Mouse (Mus musculus) A20 (cell line): ENCODE measurements at regions not wholly inside any gene's neighbourhood (a gene's known extent, or its start where the extent isn't known, plus 50 kb on each side); places are given as distances from the start of the nearest gene placed in this dataset.
A peak's percentile ranks its signal among the peaks of the same experiment; 100 is the strongest.

Source experiments
- DNase-seq: peaks from one replicate; pipeline ENCODE4 v3.0.0-alpha.2; 2011; ENCODE audit warnings: low read depth, low spot score

DNA sequence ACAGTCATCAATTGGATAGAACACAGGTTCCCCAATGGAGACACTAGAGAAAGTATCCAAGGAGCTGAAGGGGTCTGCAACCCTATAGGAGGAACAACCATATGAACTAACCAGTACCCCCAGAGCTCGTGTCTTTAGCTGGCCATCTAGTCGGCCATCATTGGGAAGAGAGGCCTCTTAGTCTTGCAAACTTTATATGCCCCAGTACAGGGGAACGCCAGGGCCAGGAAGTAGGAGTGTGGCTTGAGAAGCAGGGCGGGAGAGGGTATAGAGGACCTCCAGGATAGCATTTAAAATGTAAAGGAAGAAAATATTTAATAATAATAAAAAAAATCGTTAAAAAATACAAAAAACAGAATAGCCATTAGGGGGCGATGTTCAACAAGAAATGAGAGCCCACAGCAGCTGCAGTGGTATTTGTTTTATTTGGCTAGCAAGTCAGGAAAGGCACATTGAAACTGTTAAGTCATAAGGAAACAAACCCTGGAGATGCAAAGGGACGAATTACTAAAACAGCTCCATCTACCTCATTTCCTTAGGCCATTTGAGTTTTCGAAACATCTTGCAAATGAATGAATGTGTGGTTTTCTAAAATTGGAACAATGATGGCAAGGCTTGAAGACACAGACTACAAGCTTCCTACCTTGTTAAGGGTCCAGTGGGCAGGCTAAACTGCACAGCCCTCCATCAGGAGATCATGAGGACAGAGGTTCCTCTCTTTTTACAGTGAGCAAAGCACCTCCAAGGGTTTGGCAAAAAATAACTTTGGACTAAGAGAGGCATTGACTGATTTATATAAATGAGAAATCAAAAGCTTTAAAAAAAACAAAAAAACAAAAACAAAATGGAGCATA, 350.7 kb upstream of the Rasa1 start:
- DNase-seq: peak; percentile 66

DNA sequence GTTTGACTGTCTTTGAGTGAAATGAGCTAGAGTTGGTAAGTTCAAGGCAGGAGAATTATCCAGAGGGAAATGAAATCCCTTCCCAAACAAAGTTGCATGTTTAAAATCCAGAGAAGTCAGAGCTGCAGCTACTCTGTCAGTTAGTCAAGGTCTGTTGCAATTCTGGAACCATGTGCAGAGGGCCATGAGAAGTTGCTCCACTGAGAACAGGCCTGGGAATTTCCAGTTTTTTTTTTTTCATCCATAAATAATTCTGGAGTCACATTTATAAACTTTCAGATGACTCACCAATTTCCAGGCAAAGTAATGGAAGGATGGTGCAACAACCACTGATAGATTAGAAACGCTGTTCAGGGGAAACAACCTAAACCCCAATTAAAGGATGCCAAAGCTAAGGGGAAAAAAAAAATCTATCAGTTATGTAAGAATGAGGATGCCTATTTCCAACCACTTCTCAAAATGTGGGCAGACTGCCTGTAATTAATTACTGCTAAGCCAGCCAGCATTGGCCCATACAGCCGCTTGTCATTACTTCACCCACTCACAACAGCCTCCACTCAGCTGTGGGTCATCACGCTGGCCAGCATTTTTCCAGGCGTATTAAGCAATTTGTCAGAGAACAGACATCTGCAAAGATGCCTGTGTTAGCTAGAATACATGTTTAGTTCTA, 340.7 kb upstream of the Rasa1 start:
- DNase-seq: no peak
